Mouse (Mus musculus) liver, embryonic 13.5 days (tissue): ENCODE data around the gene Slc25a17. TPM values are rescaled to one million over a fixed set of nuclear protein-coding genes. Genes with fewer than 3 reads are reported as not detected.

ENCODE experiments used
- ATAC-seq: fragments of 200-750 bp; cut with Nextera tagmentation; 2 replicates; pipeline ENCODE4 v1.8.0; 2017; ENCODE audit warnings: low read depth, mild to moderate bottlenecking, moderate number of reproducible peaks, moderate library complexity
- DNase-seq: peaks from one replicate; pipeline ENCODE4 v3.0.0; 2022
- H3K27ac ChIP-seq: fragments of 300-500 bp; sonication (generic); 2 replicates; pipeline ENCODE4 v1.5.1; 2015; ENCODE audit warnings: moderate library complexity, mild to moderate bottlenecking, inconsistent platforms
- H3K27me3 ChIP-seq: fragments of 300-500 bp; sonication (generic); 2 replicates; pipeline ENCODE4 v1.6.1; 2015; ENCODE audit warnings: mild to moderate bottlenecking, inconsistent platforms
- H3K36me3 ChIP-seq: fragments of 300-500 bp; sonication (generic); 2 replicates; pipeline ENCODE4 v1.6.1; 2015; ENCODE audit warnings: mild to moderate bottlenecking, inconsistent platforms
- H3K4me1 ChIP-seq: fragments of 300-500 bp; sonication (generic); replicated peaks from 2 replicates; pipeline ENCODE4 v1.6.1; 2015; ENCODE audit warnings: inconsistent platforms
- H3K4me2 ChIP-seq: fragments of 300-500 bp; sonication (generic); 2 replicates; pipeline ENCODE4 v1.6.1; 2015; ENCODE audit warnings: inconsistent platforms, mild to moderate bottlenecking, moderate library complexity
- H3K4me3 ChIP-seq: fragments of 300-500 bp; sonication (generic); replicated peaks from 2 replicates; pipeline ENCODE4 v1.5.1; 2015; ENCODE audit warnings: mild to moderate bottlenecking, inconsistent platforms
- H3K9ac ChIP-seq: fragments of 300-500 bp; sonication (generic); 2 replicates; pipeline ENCODE4 v1.6.1; 2015; ENCODE audit warnings: mild to moderate bottlenecking, inconsistent platforms
- H3K9me3 ChIP-seq: fragments of 300-500 bp; sonication (generic); replicated peaks from 2 replicates; pipeline ENCODE4 v1.6.1; 2016; ENCODE audit warnings: inconsistent platforms
- WGBS: fragments of 180-500 bp; shearing (Covaris S2); methylation state at CpG from one replicate; pipeline ENCODE4 v1.1.7; 2015; ENCODE audit not compliant: insufficient replicate concordance; 5-methylcytosine and 5-hydroxymethylcytosine counted together
- polyA plus RNA-seq: library from polyadenylated mRNA; unstranded; fragments of >200 nt; fragmentation: Nextera tagmentation; extraction: Ambion mirVana; gene quantifications from 2 replicates; pipeline ENCODE4 v1.2.1, GENCODE M21; 2015

The Slc25a17 gene
- polyA plus RNA-seq, 1 experiment from 2014 or later, result 44.9 TPM

DNA sequence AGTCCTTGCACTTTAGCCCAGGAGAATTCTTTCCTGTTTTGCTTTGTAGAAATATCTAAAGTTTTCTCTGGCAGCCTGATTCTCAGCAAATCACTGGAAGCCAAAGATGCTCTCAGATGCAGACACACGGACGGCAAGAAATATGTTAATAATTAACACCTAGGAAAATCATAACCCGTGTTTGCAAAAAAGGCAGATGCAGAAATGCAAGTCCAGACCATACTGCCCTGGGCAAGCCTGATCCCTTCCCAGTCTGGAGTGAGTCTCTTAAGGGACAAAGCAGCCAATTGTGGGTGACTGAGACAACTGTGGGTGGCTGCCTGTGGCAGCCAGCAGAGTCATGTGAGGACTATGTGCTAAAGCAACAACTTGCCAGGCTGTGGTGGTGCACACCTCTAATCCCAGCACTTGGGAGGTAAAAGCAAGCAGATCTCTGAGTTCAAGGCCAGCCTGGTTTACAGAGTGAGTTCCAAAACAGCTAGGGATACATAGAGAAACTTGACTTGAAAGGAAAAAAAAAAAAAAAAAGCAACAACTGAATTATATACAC, 60.0 kb downstream of the Slc25a17 start:
- Histone ChIP-seq H3K9me3 (no peaks in the 10 kb centered on the region), H3K4me2 (no peak overlapping the region), H3K4me3 (no peak overlapping the region), H3K4me1 (0 out of 2 replicates have a peak, but pooled peaks cover 2% of the 10 kb centered on the region), H3K27ac (no peak overlapping the region), H3K36me3 (no peaks in the 10 kb centered on the region), H3K27me3 (no peaks in the 10 kb centered on the region), H3K9ac (no peak overlapping the region)
- 61% methylated on average over 3 of the region's 3 CpGs for WGBS
- DNase-seq, result no peak
- ATAC-seq, result no peak

DNA sequence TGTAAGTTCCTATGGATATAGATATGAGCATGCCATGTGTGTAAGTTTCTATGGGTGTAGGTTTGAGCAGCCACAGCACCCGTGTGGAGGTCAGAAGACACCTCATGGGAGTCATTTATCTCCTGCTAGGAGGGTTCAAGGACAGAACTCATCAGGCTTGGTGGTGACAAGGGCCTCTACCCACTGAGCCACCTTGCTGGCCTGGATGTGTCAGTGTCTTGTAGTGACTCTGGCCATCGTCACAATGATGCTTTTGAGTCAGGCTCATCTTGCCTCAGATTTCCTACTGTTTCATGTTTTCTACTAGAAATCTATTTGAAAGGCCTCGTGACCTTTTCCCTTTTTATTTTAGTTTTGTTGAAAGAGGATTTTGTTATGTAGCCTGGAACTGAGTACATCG, 61.1 kb downstream of the Slc25a17 start:
- H3K4me2 ChIP-seq, result no peak overlapping the region
- H3K9ac ChIP-seq, result no peak overlapping the region
- no peak overlapping the region for H3K4me3 ChIP-seq
- no peaks in the 10 kb centered on the region for H3K27me3 ChIP-seq
- ATAC-seq, result no peak
- H3K27ac ChIP-seq, result no peak overlapping the region
- no peak for DNase-seq
- no peaks in the 10 kb centered on the region for H3K36me3 ChIP-seq
- H3K4me1 ChIP-seq, result 0 out of 2 replicates have a peak, but pooled peaks cover 2% of the 10 kb centered on the region
- 66% methylated on average over 4 of the region's 4 CpGs for WGBS
- H3K9me3 ChIP-seq, result no peaks in the 10 kb centered on the region

DNA sequence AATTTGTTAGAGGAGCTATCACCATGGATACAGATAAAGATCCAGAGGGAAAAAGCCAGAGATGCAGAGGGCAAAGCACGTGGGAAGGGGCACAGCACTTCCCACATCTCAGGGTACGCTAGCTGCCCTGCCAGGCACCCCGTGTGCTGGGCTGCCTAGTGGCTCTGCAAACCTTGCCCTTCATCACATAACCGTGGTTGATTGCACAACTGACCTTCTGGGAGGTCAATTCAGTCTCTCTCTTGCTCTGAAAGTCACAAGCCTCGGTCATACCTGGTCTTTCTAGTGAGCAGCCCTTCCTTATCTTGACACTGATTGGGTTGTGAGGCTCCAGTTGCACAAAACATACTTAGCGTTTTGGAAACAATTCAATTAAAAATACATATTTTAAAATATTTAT, 62.4 kb downstream of the Slc25a17 start:
- no peaks in the 10 kb centered on the region for H3K27me3 ChIP-seq
- H3K27ac ChIP-seq, result no peak overlapping the region
- no peaks in the 10 kb centered on the region for H3K9me3 ChIP-seq
- no peak overlapping the region for H3K9ac ChIP-seq
- 51% methylated on average over 6 of the region's 6 CpGs for WGBS
- ATAC-seq (no peak), DNase-seq (no peak)
- no peak overlapping the region for H3K4me2 ChIP-seq
- H3K36me3 ChIP-seq, result no peaks in the 10 kb centered on the region
- H3K4me3 ChIP-seq, result no peak overlapping the region
- 0 out of 2 replicates have a peak, but pooled peaks cover 2% of the 10 kb centered on the region for H3K4me1 ChIP-seq

DNA sequence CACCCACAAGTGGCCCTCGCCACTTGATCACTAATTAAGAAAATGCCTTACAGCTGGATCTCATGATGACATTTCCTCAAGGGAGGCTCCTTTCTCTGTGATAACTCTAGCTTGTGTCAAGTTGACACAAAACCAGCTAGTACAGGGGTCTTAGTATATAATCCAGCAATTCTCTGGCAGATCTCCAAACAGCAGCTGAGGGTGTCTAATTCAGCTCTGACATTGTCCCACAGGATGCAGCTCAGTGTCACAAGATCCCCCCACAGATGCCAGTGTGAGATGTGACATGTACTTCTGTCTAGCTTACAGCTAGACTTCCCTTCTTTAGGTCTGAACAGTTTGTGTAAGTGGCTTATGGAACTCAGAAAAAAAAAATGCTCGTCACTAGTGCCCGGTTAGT, 63.1 kb downstream of the Slc25a17 start:
- Histone ChIP-seq H3K4me1 (0 out of 2 replicates have a peak, but pooled peaks cover 2% of the 10 kb centered on the region), H3K4me2 (no peak overlapping the region), H3K9me3 (no peaks in the 10 kb centered on the region), H3K27ac (no peak overlapping the region), H3K4me3 (no peak overlapping the region), H3K36me3 (no peaks in the 10 kb centered on the region), H3K27me3 (no peaks in the 10 kb centered on the region), H3K9ac (no peak overlapping the region)
- DNase-seq, result no peak
- ATAC-seq, result no peak
- 68% methylated on average over 3 of the region's 3 CpGs for WGBS

DNA sequence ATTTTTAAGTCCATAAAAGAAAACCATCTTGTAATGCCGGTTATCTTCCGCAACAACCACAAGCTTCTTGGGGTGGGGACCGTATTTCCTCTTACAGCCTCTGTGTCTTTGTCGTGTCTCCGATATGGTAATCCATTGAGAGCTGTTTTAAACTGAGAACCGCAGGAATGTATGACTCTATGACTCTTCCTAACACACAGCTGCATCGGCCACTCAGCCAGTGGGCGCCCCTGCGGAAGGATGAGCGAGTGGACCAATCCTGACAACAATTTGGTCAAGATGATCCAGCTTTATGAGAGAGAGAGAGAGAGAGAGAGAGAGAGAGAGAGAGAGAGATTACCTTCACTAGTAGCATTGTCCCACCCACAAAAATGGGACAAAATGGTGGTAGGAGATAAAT, 65.7 kb downstream of the Slc25a17 start:
- Histone ChIP-seq H3K36me3 (no peaks in the 10 kb centered on the region), H3K9ac (no peak overlapping the region), H3K4me1 (no peaks in the 10 kb centered on the region), H3K4me2 (no peak overlapping the region), H3K9me3 (no peaks in the 10 kb centered on the region), H3K27me3 (no peaks in the 10 kb centered on the region), H3K4me3 (no peak overlapping the region), H3K27ac (no peak overlapping the region)
- ATAC-seq, result no peak
- WGBS, result 74% methylated on average over 10 of the region's 10 CpGs
- DNase-seq, result no peak

DNA sequence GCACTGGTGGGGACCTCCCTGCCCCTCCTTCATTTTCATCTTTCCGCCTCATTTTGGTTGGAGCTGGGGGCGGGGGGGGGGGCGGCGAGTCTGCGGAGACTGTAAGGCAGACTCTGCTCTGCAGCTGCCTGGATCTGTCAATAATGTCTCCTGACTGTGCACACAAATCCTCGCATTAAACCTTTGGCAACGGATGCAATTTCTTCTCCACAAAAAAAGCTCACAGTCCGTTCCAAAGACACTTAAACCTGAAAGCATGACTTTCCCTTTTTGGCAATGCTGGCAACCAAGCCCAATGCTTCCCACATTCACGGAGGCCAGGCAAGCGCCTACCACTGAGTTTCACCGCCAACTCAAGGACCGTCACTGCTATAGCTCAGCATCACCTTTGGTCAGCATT, 66.2 kb downstream of the Slc25a17 start:
- no peak overlapping the region for H3K9ac ChIP-seq
- no peaks in the 10 kb centered on the region for H3K36me3 ChIP-seq
- no peaks in the 10 kb centered on the region for H3K27me3 ChIP-seq
- H3K27ac ChIP-seq, result no peak overlapping the region
- 73% methylated on average over 12 of the region's 12 CpGs for WGBS
- no peaks in the 10 kb centered on the region for H3K4me1 ChIP-seq
- H3K9me3 ChIP-seq, result no peaks in the 10 kb centered on the region
- ATAC-seq (no peak), DNase-seq (no peak)
- no peak overlapping the region for H3K4me3 ChIP-seq
- no peak overlapping the region for H3K4me2 ChIP-seq

DNA sequence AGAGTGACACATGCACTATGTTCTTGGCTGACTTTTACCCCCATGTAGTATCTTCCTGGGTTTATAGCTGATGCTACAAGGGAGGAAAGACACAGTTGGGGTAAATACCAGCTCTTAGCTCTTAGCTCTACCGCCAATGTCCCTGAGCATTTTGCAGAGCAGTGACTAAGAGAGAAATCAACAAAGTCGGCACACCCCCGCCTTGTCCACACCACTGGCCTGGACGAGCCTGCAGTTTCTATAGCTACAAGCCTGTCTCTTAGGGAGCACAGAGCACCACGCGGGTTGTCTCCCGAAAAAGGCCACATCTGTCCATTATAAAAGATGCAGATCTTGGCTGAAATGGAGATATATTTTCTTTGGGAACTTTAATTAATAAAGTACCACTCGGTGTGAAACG, 69.9 kb downstream of the Slc25a17 start:
- WGBS, result 76% methylated on average over 9 of the region's 9 CpGs
- H3K9ac ChIP-seq, result no peak overlapping the region
- no peak for ATAC-seq
- DNase-seq, result no peak
- H3K9me3 ChIP-seq, result no peaks in the 10 kb centered on the region
- H3K4me3 ChIP-seq, result no peak overlapping the region
- no peaks in the 10 kb centered on the region for H3K4me1 ChIP-seq
- H3K4me2 ChIP-seq, result no peak overlapping the region
- H3K27ac ChIP-seq, result no peak overlapping the region
- no peaks in the 10 kb centered on the region for H3K27me3 ChIP-seq
- H3K36me3 ChIP-seq, result no peaks in the 10 kb centered on the region

DNA sequence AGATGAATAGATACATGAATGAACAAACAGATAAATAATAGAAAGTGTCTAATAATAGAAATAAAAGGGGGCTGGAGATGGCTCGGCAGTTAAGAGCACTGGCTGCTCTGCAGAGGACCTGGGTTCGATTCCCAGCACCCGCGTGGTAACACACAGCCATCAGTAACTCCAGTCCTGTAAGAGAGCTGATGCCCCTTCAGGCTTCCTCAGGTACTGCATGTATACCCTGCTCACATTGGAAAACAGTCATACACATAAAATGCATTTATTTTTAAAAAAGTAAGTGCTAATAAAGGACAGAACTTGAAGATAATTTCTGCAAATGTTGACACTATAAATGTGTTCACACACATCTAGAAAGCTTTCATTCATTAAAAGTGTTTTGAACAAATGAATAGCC, 70.4 kb downstream of the Slc25a17 start:
- H3K36me3 ChIP-seq, result no peaks in the 10 kb centered on the region
- no peaks in the 10 kb centered on the region for H3K4me1 ChIP-seq
- no peak overlapping the region for H3K9ac ChIP-seq
- no peaks in the 10 kb centered on the region for H3K9me3 ChIP-seq
- no peak overlapping the region for H3K4me2 ChIP-seq
- ATAC-seq (no peak), DNase-seq (no peak)
- H3K4me3 ChIP-seq, result no peak overlapping the region
- 75% methylated on average over 4 of the region's 4 CpGs for WGBS
- no peak overlapping the region for H3K27ac ChIP-seq
- no peaks in the 10 kb centered on the region for H3K27me3 ChIP-seq

DNA sequence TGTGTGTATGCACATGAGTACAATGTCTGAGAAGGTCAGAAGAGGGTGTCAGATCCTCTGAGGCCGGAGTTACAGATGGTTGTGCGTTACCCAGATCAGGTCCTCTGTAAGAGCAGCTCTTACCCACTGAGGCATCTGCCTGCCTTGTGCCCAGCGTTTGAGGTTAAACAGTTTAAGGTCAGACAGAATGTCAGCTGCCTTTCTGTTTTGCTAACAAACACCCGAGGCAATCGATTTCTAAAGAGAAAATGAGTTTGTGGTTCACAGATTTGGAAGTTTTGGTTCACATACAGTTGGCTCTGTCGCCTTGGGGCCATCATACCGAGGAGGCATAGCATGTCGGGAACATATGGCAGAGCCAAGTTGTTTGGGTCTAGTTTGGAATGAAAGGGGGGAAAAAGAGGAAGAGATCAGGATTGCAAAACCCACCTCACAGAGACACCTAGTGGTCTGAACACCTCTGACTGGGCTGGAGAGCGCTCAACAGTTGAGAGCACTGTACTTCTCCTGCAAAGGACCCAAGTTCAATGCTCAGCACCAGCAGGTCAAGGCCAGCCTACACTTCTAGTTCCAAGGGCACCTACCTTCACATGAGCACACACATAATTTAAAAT, 76.4 kb downstream of the Slc25a17 start:
- DNase-seq (no peak), ATAC-seq (no peak)
- Histone ChIP-seq H3K4me1 (no peaks in the 10 kb centered on the region), H3K4me3 (no peak overlapping the region), H3K27ac (no peak overlapping the region; the same call in 1 of the 2 replicates), H3K9ac (no peak overlapping the region), H3K4me2 (no peak overlapping the region), H3K9me3 (no peaks in the 10 kb centered on the region), H3K36me3 (no peaks in the 10 kb centered on the region), H3K27me3 (no peaks in the 10 kb centered on the region)
- 57% methylated on average over 9 of the region's 9 CpGs for whole genome bisulfite sequencing

DNA sequence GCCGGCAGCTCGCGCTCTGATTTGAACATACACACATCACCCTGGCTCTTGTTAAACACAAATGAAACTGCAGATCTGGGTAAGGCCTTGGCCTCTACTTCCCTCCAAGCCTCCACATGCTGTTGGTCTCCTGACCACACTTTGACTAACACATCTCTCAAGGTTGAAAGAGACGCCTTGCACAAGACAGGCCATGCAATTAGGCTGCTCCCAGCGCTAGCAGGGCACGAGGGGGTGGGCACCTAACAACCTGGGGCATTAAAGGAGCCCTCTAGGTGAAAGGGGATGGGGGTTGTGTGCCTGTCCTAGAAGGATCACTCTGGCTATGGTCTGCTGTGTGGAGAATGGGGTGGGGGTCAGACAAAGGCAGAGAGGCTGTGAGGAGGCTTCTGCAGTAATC, 81.9 kb downstream of the Slc25a17 start:
- Histone ChIP-seq H3K27me3 (no peaks in the 10 kb centered on the region), H3K9ac (no peak overlapping the region)
- WGBS, result 80% methylated on average over 6 of the region's 6 CpGs

DNA sequence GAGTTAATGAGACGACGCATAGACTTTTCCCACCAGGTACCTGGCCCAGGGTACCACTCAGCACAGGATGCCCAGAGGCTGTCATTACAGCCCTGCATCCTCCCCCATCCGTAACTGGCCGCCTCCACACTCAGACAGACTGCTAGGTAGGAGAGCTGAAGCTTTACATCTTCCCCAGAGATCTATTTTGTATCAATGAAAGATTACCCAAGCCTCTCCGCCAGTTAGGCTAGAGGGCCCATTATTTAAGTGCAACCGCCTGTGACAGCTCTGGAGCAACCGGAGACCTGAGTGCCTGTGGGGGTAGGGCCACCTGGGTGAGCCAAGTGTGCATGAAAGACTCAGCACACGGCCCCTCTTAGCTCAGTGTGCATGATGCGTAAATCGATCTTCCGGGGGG, 82.7 kb downstream of the Slc25a17 start:
- no peak for ATAC-seq
- Histone ChIP-seq H3K4me1 (peaks cover 4% of the 10 kb centered on the region; the same call in 1 of the 2 replicates), H3K27me3 (no peaks in the 10 kb centered on the region), H3K27ac (no peak overlapping the region), H3K9ac (no peak overlapping the region), H3K36me3 (no peaks in the 10 kb centered on the region), H3K4me3 (no peak overlapping the region), H3K4me2 (no peak overlapping the region), H3K9me3 (no peaks in the 10 kb centered on the region)
- DNase-seq, result no peak
- WGBS, result 48% methylated on average over 11 of the region's 11 CpGs

More for the DNA sequence above, 81.9 kb downstream of the Slc25a17 start:
- Histone ChIP-seq H3K36me3 (no peaks in the 10 kb centered on the region), H3K27ac (no peak overlapping the region), H3K4me1 (peaks cover 4% of the 10 kb centered on the region; the same call in 1 of the 2 replicates), H3K4me3 (no peak overlapping the region), H3K4me2 (no peak overlapping the region), H3K9me3 (no peaks in the 10 kb centered on the region)
- no peak for DNase-seq
- no peak for ATAC-seq

DNA sequence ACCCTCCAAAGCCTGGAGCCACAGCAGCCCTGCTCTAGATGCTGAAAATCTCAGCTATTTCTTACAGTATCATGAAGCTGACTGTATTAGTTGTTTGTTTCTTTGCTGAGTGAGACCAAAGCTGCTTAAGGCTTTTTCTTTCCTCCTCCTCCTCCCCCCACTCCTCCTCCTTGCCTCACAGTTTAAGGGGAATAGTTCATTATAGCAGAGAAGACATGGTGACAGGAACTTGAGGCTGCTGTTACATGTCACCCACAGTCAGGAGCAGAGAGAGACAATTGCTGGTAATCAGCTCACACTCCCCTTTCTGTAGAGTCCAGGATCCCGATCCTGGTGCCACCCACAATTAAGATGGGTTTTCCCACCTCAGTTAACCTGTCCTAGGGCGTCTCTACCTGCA, 87.3 kb downstream of the Slc25a17 start:
- DNase-seq, result no peak

More for the DNA sequence above, 87.3 kb downstream of the Slc25a17 start:
- no peaks in the 10 kb centered on the region for H3K9me3 ChIP-seq
- no peak overlapping the region for H3K4me3 ChIP-seq
- H3K27ac ChIP-seq, result no peak overlapping the region
- H3K36me3 ChIP-seq, result no peaks in the 10 kb centered on the region
- 43% methylated on average over 2 of the region's 2 CpGs for WGBS
- ATAC-seq, result no peak
- no peak overlapping the region for H3K4me2 ChIP-seq
- H3K4me1 ChIP-seq, result peaks cover 4% of the 10 kb centered on the region; the same call in 1 of the 2 replicates
- peaks cover 7% of the 10 kb centered on the region; the same call in 1 of the 2 replicates for H3K27me3 ChIP-seq
- H3K9ac ChIP-seq, result no peak overlapping the region
